Mouse (Mus musculus) liver, adult 2 months (tissue): ENCODE results near the gene Casp8.
"Not testable (repeated sequence)": the region's sequence is repeated elsewhere in the genome, so short reads cannot be mapped to it uniquely, and the experiment has no call there.

Experiments
- CTCF ChIP-seq: fragments of 200-500 bp; IDR thresholded peaks from 2 replicates; pipeline ENCODE4 v1.5.1; 2011; ENCODE audit warnings: low read depth, low read length, control low read depth
- POLR2A ChIP-seq: fragments of 200-500 bp; IDR thresholded peaks from 2 replicates; pipeline ENCODE4 v1.6.1; 2011; ENCODE audit warnings: low read length, control low read depth; ENCODE audit not compliant: insufficient read depth; ENCODE audit errors: extremely low read depth

DNA sequence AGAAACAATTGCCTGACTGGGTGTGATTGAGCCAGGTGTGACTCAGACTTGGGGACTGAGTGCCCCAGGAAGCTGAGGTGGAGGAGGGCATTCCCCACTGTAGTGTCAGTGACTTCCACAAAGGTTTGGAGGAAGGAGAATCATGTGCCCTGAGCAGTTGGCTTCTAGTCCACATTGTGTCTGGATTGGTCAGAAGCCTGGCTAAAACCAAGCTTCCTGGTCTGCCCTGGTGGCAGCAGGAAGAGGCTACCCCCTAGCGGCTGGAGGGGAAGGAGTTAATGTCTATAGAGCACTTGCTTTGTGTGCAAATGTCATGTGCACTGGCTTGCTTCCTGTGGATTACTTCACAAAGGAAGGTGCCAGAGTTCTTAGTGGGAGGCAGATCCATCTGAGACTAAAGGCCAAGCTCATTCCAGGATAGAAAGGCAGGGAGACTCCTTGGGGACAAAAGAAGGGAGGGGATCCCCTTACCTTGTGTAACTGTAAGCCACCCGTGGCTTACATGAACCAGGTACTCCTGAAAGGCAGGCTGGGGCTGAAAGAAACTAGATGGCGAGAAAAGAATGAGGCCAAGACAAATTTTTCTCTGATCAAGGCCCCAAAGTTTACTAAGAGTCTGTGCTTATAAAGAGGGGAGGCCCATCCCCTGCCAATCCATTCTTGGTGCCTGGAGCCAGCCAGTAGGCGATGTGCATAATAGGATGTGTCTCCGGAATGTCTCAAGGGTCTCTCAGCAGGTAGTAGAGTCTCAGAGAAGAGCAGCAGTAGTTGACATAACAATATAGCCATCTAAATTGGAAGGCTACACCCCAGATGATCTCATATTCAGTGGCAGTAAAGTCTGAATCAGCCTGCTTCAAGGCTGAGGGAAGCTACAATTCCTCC is 33.5 kb upstream of the Casp8 start:
- TF ChIP-seq POLR2A: not testable (repeated sequence)
- peak; percentile 32 for TF ChIP-seq CTCF
